Mouse (Mus musculus) Muller cell, postnatal 12 days (primary cell): ENCODE measurements around the gene Fgfr2.
"Not testable (repeated sequence)": the region's sequence is repeated elsewhere in the genome, so short reads cannot be mapped to it uniquely, and the experiment has no call there.

Experiments
- DNase-seq: peaks from one replicate; pipeline ENCODE4 v3.0.0-alpha.2; 2015; ENCODE audit errors: inconsistent ontology term

Gene Fgfr2

DNA sequence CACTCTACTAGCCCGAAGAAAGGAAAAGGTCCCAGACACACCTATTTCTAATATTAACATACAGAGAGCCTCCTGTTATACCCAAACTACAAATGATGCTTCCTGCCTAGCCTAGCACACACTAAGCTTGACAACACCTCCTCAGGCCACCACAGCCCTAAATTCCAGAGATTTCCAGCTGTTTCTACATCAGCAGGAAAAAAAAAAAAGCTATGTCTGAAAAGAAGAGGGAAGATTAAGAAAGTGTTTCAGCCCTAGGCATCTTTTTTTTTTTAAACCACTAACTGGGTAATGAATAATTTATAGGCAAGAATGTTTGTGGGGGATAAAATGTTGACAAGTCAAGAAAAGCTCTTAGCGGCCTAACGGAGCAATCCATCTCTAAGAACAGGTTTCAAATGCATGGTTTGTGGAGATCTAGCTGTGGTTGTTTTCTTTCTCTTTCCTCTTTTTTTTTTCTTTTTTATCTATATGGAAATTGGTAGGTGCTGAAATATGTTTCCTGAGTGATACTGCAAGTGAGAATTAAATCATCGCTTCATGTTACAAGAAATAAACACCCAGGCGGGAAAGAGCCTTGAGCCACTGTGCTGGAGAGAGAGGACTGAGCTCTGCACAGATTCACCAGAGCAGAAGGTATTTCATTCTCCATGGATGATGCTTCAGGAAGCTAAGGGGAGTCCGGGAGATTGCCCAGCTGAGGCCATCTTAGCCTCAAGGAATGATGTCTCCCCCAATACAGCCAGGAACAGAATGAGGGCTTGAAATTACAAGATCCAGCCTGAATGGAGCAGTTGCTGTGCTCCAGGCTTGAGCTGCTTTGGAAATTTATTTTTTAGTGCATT, 673.0 kb downstream of the Fgfr2 start:
- no peak for DNase-seq

DNA sequence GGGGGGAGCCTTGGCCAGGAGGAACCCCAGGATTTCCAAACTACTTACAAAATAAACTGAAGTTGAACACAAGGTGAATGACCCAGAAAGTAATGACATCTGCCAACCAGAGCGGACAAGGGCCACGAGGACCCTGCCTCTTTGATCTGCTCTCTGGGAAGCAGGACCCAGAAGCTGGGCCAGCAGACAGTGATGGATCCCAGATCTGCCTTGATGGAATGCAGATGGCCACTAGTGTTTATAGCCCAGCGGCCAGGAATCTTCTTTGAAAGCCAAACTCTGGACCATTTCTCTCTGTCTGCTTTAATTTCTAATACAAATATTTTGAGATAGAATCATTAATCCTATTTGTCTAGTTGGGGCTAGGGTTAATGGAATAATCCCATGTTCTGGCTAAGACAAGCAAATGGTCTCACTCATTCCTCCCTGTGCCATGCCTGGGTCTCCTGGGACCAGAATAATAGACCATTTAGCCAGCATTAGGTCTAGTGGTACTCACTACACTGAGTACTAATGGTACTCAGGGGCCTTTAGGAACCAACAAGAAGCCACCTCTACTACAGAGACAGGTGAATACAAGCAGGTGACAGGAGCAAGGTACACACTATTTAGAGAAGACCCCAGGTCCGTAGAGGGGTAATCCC, 674.5 kb downstream of the Fgfr2 start:
- DNase-seq: no peak

DNA sequence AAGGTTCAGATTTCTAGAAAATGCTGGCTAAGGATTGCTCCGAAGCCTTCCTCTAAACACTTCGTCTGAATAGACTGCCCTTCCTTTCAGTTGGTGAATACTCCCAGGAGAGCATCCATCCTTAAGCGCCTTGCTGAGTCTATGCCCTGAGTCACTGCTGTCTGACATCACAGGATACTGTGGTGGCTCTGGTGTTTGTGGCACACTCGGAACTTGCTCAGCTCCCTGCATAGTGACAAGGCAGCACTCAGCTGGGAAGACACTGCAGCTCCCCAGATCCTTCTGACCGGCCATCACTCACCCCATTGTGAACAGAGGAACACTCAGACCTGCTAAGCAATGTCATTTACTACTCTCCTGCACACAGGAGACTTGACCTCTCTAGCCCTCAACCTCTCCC, 675.6 kb downstream of the Fgfr2 start:
- DNase-seq: peak; percentile 9

DNA sequence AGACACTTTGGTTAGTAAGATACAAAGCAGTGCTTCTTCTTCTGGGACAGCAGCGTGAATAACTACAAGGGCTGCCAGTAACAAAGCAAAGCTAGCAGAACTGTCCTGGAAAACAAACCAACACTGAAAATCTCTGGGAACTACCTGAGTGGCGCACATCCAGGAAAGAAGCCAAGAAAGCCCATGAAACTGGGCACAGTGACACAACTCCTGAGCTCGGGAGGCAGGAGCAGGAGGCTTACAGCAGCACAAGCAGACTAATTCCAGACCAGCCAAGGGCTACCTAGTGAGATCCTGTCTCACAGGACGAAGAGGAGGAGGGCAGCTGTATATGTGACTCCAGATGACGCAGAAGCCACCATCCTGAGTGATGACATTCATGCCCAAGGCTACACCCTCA, 676.3 kb downstream of the Fgfr2 start:
- no peak for DNase-seq

- peak; percentile 8 for DNase-seq
These were observed 678.9 kb downstream of the Fgfr2 start for GRCm38 (mm10) chr7:132444221-132444620.

GRCm38 (mm10) chr7:132443769-132444168, 679.4 kb downstream of the Fgfr2 start:
- no peak for DNase-seq

DNA sequence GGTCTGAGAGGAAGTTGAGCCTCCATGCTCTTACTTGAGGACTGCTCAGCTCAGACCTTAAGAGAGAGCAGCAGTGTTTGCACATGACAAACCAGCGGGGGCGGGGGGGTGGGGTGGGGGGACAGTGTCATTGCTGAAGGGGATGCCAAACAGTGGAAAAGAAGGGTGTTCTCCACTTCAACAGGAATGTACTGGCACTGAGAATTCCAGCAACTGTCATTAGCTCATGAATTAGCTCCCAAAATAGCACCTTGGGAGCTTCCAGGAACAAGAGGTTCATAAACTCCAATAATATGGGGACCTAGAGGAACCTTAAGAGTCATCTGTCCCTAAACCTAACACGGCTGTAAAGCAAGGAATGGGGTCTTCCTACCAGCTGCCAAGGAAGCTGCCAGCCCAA, 680.0 kb downstream of the Fgfr2 start:
- no peak for DNase-seq

GRCm38 (mm10) chr7:132442133-132442763, 680.9 kb downstream of the Fgfr2 start:
- DNase-seq: not testable (repeated sequence)

DNA sequence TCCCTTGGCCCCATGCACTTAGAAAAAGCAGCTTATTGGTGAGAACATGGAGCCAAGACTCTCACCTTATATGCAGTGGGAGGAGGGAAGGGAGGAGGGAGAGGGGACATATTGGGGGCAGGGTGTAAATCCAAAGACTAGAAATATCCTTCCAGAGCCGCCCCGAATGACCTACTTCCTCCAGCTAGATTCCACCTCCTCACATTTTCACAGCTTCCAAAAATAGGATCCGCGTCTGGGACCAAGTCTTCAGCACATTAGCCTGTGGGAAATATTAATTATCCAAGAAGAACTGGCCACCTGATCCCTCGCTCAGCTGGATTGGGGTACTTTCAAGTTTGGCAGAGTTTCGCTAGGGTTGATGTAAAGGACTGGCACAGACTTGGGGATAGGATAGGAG, 683.2 kb downstream of the Fgfr2 start:
- DNase-seq: no peak

- peak; percentile 82 for DNase-seq
These were observed 685.1 kb downstream of the Fgfr2 start for GRCm38 (mm10) chr7:132438060-132438459.

DNA sequence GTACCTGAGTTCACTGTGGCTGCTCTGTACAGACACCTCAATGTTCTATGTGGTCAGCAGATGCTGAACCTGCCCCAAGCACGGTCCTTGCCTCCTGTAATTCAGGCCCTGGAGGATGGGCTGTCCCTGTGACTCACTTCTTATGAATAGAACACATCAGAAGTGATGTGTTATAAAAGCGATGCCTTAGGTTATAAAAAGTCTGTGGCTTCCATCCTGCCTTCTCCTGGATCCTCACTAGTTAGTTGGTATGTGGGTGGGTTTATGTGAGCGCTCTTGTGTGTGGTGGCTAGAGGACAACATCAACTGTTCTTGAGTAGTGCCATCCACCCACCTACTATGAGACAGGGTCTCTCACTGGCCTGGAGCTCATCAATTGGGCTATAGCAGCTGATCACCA, 685.7 kb downstream of the Fgfr2 start:
- no peak for DNase-seq

- DNase-seq: no peak
These were observed 687.6 kb downstream of the Fgfr2 start for GRCm38 (mm10) chr7:132435486-132436055.

GRCm38 (mm10) chr7:132429324-132429723, 693.8 kb downstream of the Fgfr2 start:
- DNase-seq: peak; percentile 62

- DNase-seq: peak; percentile 14
These were observed 694.8 kb downstream of the Fgfr2 start for GRCm38 (mm10) chr7:132428308-132428707.

DNA sequence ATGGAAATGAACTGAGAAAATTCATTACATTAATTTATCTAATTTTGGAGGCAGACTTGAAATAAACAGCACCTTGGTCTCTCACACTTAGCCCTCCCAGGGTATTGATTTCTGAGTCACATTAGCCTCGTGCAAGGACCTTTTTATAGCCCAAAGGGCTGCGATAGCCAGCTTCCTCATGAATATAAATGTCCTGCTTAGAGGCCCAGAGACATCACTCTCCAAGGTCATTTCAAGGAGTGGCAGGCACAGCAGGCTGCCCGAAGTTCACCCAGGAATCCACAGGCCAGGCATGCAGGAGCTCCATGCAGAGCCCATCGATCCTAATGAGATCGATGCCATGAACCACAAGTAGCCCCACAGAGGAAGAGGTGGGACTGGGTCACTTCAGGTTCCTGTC, 697.1 kb downstream of the Fgfr2 start:
- DNase-seq: no peak

DNA sequence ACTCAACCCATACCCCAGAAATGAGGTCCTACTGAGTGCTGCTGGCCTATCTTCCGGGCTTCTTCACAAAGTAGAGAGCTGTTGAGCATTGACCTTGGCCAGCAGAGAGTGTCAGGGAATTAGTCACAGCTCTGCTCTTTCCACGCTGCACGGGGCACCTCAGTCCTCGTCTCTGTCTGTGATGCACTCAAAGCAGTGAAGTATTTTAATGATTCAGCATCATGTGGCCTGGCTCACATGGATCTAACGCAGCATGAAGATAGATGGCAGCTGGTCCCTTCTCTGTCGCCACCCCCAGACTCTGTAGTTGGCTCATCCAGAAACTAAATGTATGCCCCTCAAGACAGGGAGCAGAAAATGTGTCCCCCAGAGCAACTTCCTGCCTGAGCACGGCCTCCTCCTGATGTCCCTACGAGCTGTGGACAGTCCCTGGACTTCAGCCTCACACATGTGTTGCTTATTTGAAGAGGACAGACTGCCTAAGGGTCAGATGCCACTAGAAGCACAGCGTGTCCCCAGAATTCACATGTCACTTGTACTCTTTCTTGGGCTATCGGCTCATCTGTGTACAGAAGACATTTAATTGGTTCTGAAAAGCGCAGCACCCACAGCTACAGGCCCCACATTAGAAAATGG, 697.7 kb downstream of the Fgfr2 start:
- peak; percentile 16 for DNase-seq

DNA sequence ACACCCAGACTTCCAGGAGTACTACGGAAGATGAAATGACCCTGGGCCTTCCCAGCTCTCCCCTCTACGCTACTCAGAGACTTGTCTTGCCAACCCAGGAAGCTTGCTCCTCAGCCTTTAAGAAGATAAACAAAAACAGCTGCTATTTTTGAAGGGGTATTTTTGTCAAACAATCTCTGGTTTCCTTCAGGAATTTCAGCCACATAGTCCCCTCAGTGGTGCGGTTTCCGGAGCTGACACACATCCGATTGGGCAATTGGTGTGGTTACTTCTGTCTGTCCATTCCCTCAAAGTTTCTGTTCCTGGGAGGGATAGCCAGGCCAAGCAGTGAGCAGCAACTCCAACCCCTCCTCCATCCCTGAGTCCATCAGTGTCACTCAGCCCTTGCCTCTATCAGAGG, 699.6 kb downstream of the Fgfr2 start:
- DNase-seq: no peak

GRCm38 (mm10) chr7:132419378-132420255, 703.5 kb downstream of the Fgfr2 start:
- DNase-seq: no peak

GRCm38 (mm10) chr7:132416866-132417265, 706.3 kb downstream of the Fgfr2 start:
- no peak for DNase-seq

DNA sequence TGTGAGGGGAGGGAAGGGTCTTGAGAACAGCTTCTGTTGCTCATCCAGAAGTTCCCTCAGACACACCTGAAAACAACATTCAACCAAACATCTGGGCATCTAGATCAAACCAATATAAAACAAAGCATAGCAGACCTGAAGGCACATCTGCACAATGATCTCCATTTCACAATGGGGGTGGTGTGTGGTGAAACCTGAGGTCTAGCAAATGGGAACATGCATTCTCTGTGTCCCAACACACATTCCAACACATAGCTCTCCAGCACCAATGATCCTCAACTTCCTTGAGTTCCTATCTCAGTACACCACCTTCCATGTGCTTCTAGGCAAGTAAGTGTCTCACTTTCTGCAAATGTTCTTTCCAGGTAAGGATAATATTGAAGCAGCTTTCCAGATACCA, 707.3 kb downstream of the Fgfr2 start:
- no peak for DNase-seq

DNA sequence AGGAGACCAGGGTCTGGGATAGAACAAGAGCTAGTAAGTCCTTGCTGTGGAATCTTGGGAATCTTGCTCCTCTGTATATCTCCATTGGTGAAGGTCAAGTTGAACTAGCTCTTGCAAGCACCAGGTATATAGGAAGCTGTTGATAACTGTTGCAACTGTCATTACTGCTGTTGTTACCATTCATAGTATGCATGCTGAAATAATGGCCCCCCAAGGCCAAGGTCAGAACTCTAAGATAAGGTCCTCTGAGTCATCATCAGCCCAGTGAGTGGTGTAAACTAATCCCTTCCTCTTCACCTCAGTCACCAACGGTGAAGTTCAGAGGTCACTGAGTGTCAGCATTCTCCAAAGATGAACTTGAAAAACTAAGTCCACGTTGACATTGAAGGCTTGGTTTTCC, 710.6 kb downstream of the Fgfr2 start:
- DNase-seq: no peak
